Mouse (Mus musculus): ENCODE data around the gene Larp1. TPM values are rescaled to one million over a fixed set of nuclear protein-coding genes. Genes with fewer than 3 reads are reported as not detected.
A peak's percentile ranks its signal among the peaks of the same experiment; 100 is the strongest.

Larp1 gene
- polyA plus RNA-seq (2015; fragmentation: Nextera tagmentation; extraction: Ambion mirVana): 16.2 and 18.3 TPM in 2 replicates

DNA sequence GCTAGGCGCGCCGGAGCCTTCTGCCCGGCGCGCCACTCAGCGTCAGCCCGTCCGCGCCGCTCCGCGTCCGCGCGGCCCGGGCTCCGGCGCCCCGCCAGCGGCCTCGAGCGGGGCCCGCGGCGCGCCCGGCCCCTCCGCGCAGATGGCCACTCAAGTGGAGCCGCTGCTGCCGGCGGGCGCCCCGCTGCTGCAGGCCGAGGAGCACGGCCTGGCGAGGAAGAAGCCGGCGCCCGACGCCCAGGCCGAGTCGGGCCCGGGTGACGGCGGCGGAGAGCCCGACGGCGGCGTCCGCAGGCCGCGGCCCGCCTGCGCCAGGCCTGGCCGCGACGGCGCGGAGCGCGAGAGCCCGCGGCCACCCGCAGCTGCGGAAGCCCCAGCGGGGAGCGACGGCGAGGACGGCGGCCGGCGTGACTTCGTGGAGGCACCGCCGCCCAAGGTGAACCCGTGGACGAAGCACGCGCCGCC is at the start of gene Larp1:
Gene Larp1, plus strand, starts transcription at position 14 of the 465 bp plus-strand sequence.
- peak within 1 kb of the TSS; percentile 93 for H3K4me2 ChIP-seq
- H3K9ac ChIP-seq: peak within 1 kb of the TSS; percentile 96
- H3K27me3 ChIP-seq: no peaks in the 10 kb centered on the region
- no peaks in the 10 kb centered on the region for H3K36me3 ChIP-seq
- peaks cover 41% of the 10 kb centered on the region for H3K4me1 ChIP-seq (replicated peaks)
- no peak; the same call in 1 of the 2 replicates for ATAC-seq (ENCODE audit: low read depth)
- H3K27ac ChIP-seq (replicated peaks): peak within 1 kb of the TSS; percentile 94
- peak within 1 kb of the TSS; percentile 99 for H3K4me3 ChIP-seq
- no peaks in the 10 kb centered on the region for H3K9me3 ChIP-seq
- under 1% methylated on average over 22 of the region's 84 CpGs for WGBS

- Histone ChIP-seq H3K27ac (replicated peaks) (no peak overlapping the region), H3K4me3 (no peak overlapping the region), H3K4me2 (no peak overlapping the region), H3K9ac (no peak overlapping the region), H3K27me3 (no peaks in the 10 kb centered on the region), H3K9me3 (no peaks in the 10 kb centered on the region), H3K4me1 (replicated peaks) (peaks cover 14% of the 10 kb centered on the region), H3K36me3 (no peaks in the 10 kb centered on the region)
- ATAC-seq (ENCODE audit: low read depth): no peak
- 80% methylated on average over 2 of the region's 2 CpGs for WGBS
Observed at GRCm38 (mm10) chr11:57959924-57960323, 48.9 kb upstream of the Larp1 start.

DNA sequence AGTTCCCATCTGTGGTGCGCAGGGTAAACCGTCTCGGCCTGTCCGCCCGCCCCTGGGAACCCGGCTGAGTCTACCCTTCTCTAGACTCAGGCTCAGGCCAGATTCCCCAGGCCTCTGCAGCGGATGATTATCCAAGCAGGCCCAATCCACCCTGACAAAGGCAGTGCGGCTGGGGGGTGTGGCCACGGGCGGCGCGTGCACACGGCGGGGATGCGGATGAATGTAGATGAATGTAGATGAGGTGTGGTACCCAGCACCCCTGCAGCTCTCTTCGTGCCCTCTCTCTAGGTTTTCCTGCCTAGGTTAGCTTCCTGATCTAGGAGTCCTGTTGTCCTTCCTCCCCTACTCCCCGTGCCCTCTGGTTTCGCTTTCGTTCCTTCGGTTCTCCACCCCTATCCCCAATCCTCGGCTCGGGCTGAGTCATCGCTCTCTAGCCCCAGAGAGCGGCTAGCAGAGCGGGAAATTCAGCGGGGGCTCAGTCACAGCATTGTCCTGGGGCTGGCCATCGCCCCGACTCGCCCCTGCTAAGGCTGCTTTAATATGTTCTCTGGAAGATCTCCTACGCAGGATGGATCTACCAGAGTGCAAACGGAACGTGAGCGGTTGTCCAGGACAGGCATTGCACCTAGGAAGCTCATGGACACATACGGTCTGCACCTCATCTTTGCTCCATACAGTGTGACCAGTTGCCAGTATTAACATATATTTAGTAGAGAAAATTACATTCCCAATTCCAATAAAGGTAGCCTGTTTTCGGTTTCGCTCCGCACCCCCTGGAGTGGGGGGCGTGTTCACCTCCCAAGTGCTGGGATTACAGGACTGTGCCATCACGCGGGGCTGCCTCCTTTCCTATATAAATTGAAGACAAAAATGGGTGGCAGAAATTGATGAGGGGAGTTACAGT is 46.2 kb upstream of the Larp1 start:
- peak; percentile 97 for ATAC-seq (ENCODE audit: low read depth)
- peak overlapping the region; percentile 48 for H3K4me3 ChIP-seq
- H3K9ac ChIP-seq: peak overlapping the region; percentile 85
- H3K4me2 ChIP-seq: peak overlapping the region; percentile 77
- H3K27ac ChIP-seq (replicated peaks): peak overlapping the region; percentile 93
- peaks cover 14% of the 10 kb centered on the region for H3K4me1 ChIP-seq (replicated peaks)
- no peaks in the 10 kb centered on the region for H3K9me3 ChIP-seq
- WGBS: under 1% methylated on average over 40 of the region's 40 CpGs
- H3K36me3 ChIP-seq: no peaks in the 10 kb centered on the region
- H3K27me3 ChIP-seq: no peaks in the 10 kb centered on the region

DNA sequence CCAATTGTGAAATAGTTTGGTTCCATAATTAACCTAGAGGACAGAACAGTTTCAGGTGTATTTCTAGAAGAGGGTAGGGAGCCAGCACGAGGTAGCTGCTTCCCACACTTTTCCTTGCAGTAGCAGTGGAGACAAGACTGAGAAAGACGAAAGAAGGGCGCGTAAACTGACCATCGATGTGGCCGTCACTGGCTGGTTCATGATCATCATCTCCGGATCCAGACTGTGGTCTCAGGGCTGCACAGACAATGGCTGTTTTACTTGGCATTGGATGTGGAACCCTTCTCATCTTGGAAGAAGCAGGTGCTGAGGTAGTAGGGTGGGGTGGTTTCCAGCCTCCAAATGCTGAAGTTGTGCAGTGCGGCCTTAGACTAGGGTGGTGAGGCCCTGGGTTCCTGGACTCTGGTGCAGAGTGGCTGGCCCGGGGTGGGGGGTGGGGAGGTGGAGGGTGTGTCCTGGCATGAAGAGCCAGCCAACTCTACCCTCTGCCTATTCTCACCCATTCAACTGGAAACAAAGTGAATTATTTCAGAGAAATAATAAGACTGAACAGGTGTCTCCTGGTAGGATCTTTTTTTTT is 45.5 kb upstream of the Larp1 start:
- H3K9ac ChIP-seq: peak overlapping the region; percentile 85
- peak overlapping the region; percentile 93; the same call in 1 of the 2 replicates for H3K27ac ChIP-seq (replicated peaks)
- ATAC-seq (ENCODE audit: low read depth): no peak

GRCm38 (mm10) chr11:57966630-57967029 is 42.2 kb upstream of the Larp1 start:
- no peak overlapping the region for H3K9ac ChIP-seq
- H3K36me3 ChIP-seq: no peaks in the 10 kb centered on the region
- H3K4me3 ChIP-seq: no peak overlapping the region
- no peak overlapping the region for H3K4me2 ChIP-seq
- H3K4me1 ChIP-seq (replicated peaks): peaks cover 14% of the 10 kb centered on the region
- ATAC-seq (ENCODE audit: low read depth): no peak
- WGBS: 74% methylated on average over 7 of the region's 7 CpGs
- H3K27ac ChIP-seq (replicated peaks): no peak overlapping the region
- no peaks in the 10 kb centered on the region for H3K27me3 ChIP-seq
- no peaks in the 10 kb centered on the region for H3K9me3 ChIP-seq

More for the DNA sequence above, 45.5 kb upstream of the Larp1 start:
- 41% methylated on average over 9 of the region's 9 CpGs for WGBS
- Histone ChIP-seq H3K4me1 (replicated peaks) (peaks cover 14% of the 10 kb centered on the region), H3K36me3 (no peaks in the 10 kb centered on the region), H3K27me3 (no peaks in the 10 kb centered on the region), H3K4me2 (peak overlapping the region; percentile 77), H3K4me3 (peak overlapping the region; percentile 48), H3K9me3 (no peaks in the 10 kb centered on the region)

- no peaks in the 10 kb centered on the region for H3K36me3 ChIP-seq
- no peak overlapping the region for H3K9ac ChIP-seq
- no peak overlapping the region for H3K4me2 ChIP-seq
- ATAC-seq (ENCODE audit: low read depth): no peak
- H3K4me1 ChIP-seq (replicated peaks): peaks cover 3% of the 10 kb centered on the region
- no peak overlapping the region for H3K4me3 ChIP-seq
- no peak overlapping the region for H3K27ac ChIP-seq (replicated peaks)
- WGBS: 70% methylated on average over 5 of the region's 5 CpGs
- H3K9me3 ChIP-seq: no peaks in the 10 kb centered on the region
- H3K27me3 ChIP-seq: no peaks in the 10 kb centered on the region
Observed at GRCm38 (mm10) chr11:57968301-57968700, 40.6 kb upstream of the Larp1 start.

DNA sequence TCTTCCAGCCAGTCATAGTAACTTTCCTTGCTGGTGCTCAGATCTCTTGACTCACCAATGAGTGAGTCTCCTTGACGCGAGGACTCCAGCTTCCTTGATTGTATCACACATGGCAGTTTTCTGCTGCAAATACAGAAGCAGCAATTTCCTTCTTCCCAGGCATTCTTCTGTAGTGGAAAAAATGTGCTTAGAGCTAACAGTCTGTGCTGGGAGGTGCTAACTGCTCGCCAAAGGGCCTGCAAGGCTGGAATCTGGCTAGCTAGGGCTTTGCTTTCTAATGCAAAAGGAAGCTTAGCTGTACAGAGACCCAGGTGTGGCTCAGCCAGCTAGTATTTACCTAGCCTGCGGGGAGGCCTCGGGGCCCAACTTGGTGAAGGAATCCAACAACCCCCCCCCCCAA is 38.3 kb upstream of the Larp1 start:
- Histone ChIP-seq H3K27ac (replicated peaks) (no peak overlapping the region), H3K4me2 (no peak overlapping the region), H3K9me3 (no peaks in the 10 kb centered on the region), H3K9ac (no peak overlapping the region), H3K4me1 (replicated peaks) (no peaks in the 10 kb centered on the region), H3K27me3 (no peaks in the 10 kb centered on the region), H3K36me3 (no peaks in the 10 kb centered on the region), H3K4me3 (no peak overlapping the region)
- WGBS: 34% methylated on average over 5 of the region's 5 CpGs
- ATAC-seq (ENCODE audit: low read depth): no peak

DNA sequence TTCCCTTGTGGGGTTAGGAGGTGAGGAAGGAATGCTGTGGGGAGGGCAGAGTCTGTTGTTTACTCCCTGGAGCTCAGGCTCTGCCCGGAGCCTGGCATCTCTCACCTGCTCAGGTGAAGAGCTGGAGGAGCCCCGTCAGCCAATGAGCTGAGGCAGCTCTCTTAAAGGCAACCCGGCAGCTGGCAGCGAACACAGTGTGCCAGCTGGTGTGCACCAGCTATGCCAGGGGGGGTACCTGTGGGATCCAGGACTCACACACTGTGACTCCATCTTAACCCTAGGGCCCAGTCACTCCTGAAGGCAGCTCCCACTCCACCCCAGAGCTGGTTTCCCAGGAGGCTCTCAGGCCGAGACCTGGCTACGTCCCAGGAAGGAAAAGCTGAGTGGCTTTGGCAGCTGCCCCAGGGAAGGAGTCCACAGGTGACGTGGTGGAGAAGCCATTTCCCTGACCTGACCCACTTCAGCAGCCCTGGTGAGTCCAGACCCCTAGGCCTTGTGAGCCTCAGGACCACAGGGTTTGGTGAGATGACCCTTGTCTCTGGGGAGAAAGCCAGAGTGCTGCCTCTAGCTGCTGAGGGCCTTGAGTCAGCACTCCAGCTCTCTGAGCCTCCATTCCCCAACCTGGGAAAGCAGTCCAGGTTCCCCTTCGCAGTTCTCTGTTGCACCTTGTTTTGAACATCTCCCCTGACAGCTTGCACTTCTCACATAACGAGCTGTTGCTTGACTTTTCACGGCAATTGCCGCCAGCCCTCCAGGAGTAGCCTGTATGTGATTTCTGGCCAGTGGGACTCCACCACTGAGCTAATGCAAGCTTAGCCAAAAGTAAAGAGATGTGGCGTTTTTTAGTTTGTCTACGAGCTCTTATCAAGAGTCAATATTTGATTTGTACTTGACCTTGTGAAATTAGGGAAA is 35.6 kb upstream of the Larp1 start:
- Histone ChIP-seq H3K36me3 (no peaks in the 10 kb centered on the region), H3K4me3 (no peak overlapping the region), H3K4me2 (no peak overlapping the region), H3K27ac (replicated peaks) (no peak overlapping the region), H3K9me3 (no peaks in the 10 kb centered on the region), H3K4me1 (replicated peaks) (no peaks in the 10 kb centered on the region), H3K9ac (no peak overlapping the region), H3K27me3 (no peaks in the 10 kb centered on the region)
- no peak for ATAC-seq (ENCODE audit: low read depth)
- 74% methylated on average over 13 of the region's 13 CpGs for WGBS

DNA sequence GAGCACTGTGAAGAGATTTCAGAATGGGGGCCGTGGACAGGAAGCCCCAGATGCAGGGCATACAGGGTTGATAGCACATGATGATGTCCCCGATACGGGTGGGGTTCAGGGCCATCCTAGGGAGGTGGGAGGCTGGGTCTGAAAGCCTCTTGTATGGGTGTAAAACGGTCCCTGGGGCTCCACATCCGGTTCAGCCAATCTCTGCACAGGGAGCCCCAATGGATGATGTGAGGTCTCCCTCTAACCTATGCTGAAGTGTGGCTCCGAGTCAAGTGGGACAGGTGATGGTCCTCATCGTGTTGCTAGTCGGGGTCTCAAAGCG is 35.0 kb upstream of the Larp1 start:
- WGBS: 73% methylated on average over 9 of the region's 9 CpGs
- Histone ChIP-seq H3K9ac (no peak overlapping the region), H3K36me3 (no peaks in the 10 kb centered on the region), H3K27ac (replicated peaks) (no peak overlapping the region), H3K9me3 (no peaks in the 10 kb centered on the region), H3K4me3 (no peak overlapping the region), H3K4me2 (no peak overlapping the region), H3K27me3 (no peaks in the 10 kb centered on the region), H3K4me1 (replicated peaks) (no peaks in the 10 kb centered on the region)
- no peak for ATAC-seq (ENCODE audit: low read depth)

GRCm38 (mm10) chr11:57975876-57976275 is 33.0 kb upstream of the Larp1 start:
- H3K9ac ChIP-seq: no peak overlapping the region
- no peaks in the 10 kb centered on the region for H3K36me3 ChIP-seq
- no peak overlapping the region for H3K4me2 ChIP-seq
- H3K9me3 ChIP-seq: no peaks in the 10 kb centered on the region
- H3K4me1 ChIP-seq (replicated peaks): no peaks in the 10 kb centered on the region
- no peaks in the 10 kb centered on the region for H3K27me3 ChIP-seq
- H3K4me3 ChIP-seq: no peak overlapping the region
- H3K27ac ChIP-seq (replicated peaks): no peak overlapping the region
- ATAC-seq (ENCODE audit: low read depth): no peak

GRCm38 (mm10) chr11:57977681-57978080 is 31.2 kb upstream of the Larp1 start:
- no peak overlapping the region for H3K4me3 ChIP-seq
- H3K9ac ChIP-seq: no peak overlapping the region
- 88% methylated on average over 1 of the region's 1 CpGs for WGBS
- H3K4me1 ChIP-seq (replicated peaks): no peaks in the 10 kb centered on the region
- H3K4me2 ChIP-seq: no peak overlapping the region
- no peaks in the 10 kb centered on the region for H3K9me3 ChIP-seq
- H3K27ac ChIP-seq (replicated peaks): no peak overlapping the region
- no peaks in the 10 kb centered on the region for H3K27me3 ChIP-seq
- ATAC-seq (ENCODE audit: low read depth): no peak
- no peaks in the 10 kb centered on the region for H3K36me3 ChIP-seq

GRCm38 (mm10) chr11:57979621-57980020 is 29.2 kb upstream of the Larp1 start:
- WGBS: 89% methylated on average over 6 of the region's 6 CpGs
- no peak for ATAC-seq (ENCODE audit: low read depth)

More at GRCm38 (mm10) chr11:57979621-57980020, 29.2 kb upstream of the Larp1 start:
- Histone ChIP-seq H3K27ac (replicated peaks) (no peak overlapping the region), H3K27me3 (no peaks in the 10 kb centered on the region), H3K4me2 (no peak overlapping the region), H3K4me1 (replicated peaks) (no peaks in the 10 kb centered on the region), H3K36me3 (no peaks in the 10 kb centered on the region), H3K4me3 (no peak overlapping the region), H3K9ac (no peak overlapping the region), H3K9me3 (no peaks in the 10 kb centered on the region)

Measured in neural tube, embryonic 13.5 days (tissue).